Mouse (Mus musculus): ENCODE measurements around the gene Kazald1. TPM values are rescaled to one million over a fixed set of nuclear protein-coding genes. Genes with fewer than 3 reads are reported as not detected.
A peak's percentile ranks its signal among the peaks of the same experiment; 100 is the strongest.

Gene Kazald1
- total and polyA plus RNA-seq, 2 experiments, result 1.1 to 1.2 TPM

DNA sequence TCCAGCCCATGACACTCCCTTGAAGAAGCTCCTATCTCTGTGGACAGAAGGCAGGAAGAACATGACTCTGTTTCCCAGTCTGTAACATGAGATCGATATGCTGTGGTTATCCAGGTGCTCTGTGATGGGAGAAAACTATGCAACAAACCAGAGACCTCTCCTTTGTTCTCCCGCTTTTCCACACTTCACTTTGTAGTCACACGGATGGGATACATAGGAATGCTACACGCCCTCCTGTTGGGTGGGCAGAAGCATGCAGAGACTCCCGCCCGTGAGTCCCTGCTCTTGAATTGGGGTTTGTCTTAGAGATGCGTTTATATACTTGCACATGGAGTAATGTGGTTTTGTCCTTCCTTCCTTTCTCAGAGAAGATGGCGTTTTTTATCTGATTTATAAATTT is 35.6 kb downstream of the Kazald1 start:
- no peak for TF ChIP-seq POLR2A (IDR thresholded peaks at IDR 0.05; ENCODE audit: extremely low read depth, insufficient read depth, low read length)
- TF ChIP-seq CTCF (IDR thresholded peaks at IDR 0.05; ENCODE audit: low read depth, low read length), result no peak
- WGBS, result 79% methylated on average over 8 of the region's 8 CpGs

GRCm38 (mm10) chr19:45112444-45112843 is 37.4 kb downstream of the Kazald1 start:
- Histone ChIP-seq H3K27ac (replicated peaks; ENCODE audit: insufficient read depth, low read depth, low read length) (no peak overlapping the region), H3K4me3 (ENCODE audit: insufficient read depth, low read depth, low read length) (no peak overlapping the region), H3K27me3 (ENCODE audit: control insufficient read depth, insufficient read depth, low read length) (no peaks in the 10 kb centered on the region), H3K9ac (ENCODE audit: low read depth, low read length) (no peak overlapping the region), H3K4me1 (ENCODE audit: control insufficient read depth, insufficient read depth, low read length) (peaks cover 5% of the 10 kb centered on the region; the same call in 1 of the 2 replicates), H3K36me3 (ENCODE audit: control insufficient read depth, insufficient read depth, low read length) (no peaks in the 10 kb centered on the region), H3K79me2 (ENCODE audit: control insufficient read depth, insufficient read depth, low read length) (no peaks in the 10 kb centered on the region)
- WGBS, result 91% methylated on average over 6 of the region's 6 CpGs
- DNase-seq (ENCODE audit: extremely low read depth, low read depth, low spot score), result no peak
- no peak for TF ChIP-seq POLR2A (IDR thresholded peaks at IDR 0.05; ENCODE audit: extremely low read depth, insufficient read depth, low read length)
- peak; percentile 41 for TF ChIP-seq CTCF (IDR thresholded peaks at IDR 0.05; ENCODE audit: low read depth, low read length)

More for the DNA sequence above, 35.6 kb downstream of the Kazald1 start:
- peaks cover 5% of the 10 kb centered on the region; the same call in 1 of the 2 replicates for H3K4me1 ChIP-seq (ENCODE audit: control insufficient read depth, insufficient read depth, low read length)
- no peak overlapping the region for H3K9ac ChIP-seq (ENCODE audit: low read depth, low read length)
- H3K27me3 ChIP-seq (ENCODE audit: control insufficient read depth, insufficient read depth, low read length), result no peaks in the 10 kb centered on the region
- no peak overlapping the region for H3K27ac ChIP-seq (replicated peaks; ENCODE audit: insufficient read depth, low read depth, low read length)
- H3K36me3 ChIP-seq (ENCODE audit: control insufficient read depth, insufficient read depth, low read length), result no peaks in the 10 kb centered on the region
- no peak overlapping the region for H3K4me3 ChIP-seq (ENCODE audit: insufficient read depth, low read depth, low read length)
- no peaks in the 10 kb centered on the region for H3K79me2 ChIP-seq (ENCODE audit: control insufficient read depth, insufficient read depth, low read length)
- no peak for DNase-seq (ENCODE audit: extremely low read depth, low read depth, low spot score)

- Histone ChIP-seq H3K9ac (ENCODE audit: low read depth, low read length) (peak overlapping the region; percentile 46), H3K27ac (replicated peaks; ENCODE audit: insufficient read depth, low read depth, low read length) (peak overlapping the region; percentile 56), H3K36me3 (ENCODE audit: control insufficient read depth, insufficient read depth, low read length) (no peaks in the 10 kb centered on the region), H3K27me3 (ENCODE audit: control insufficient read depth, insufficient read depth, low read length) (no peaks in the 10 kb centered on the region), H3K4me1 (ENCODE audit: control insufficient read depth, insufficient read depth, low read length) (peaks cover 5% of the 10 kb centered on the region; the same call in 1 of the 2 replicates), H3K4me3 (ENCODE audit: insufficient read depth, low read depth, low read length) (no peak overlapping the region), H3K79me2 (ENCODE audit: control insufficient read depth, insufficient read depth, low read length) (no peaks in the 10 kb centered on the region)
- WGBS, result 10% methylated on average over 18 of the region's 18 CpGs
- peak; percentile 81 for DNase-seq (ENCODE audit: extremely low read depth, low read depth, low spot score)
- no peak for TF ChIP-seq POLR2A (IDR thresholded peaks at IDR 0.05; ENCODE audit: extremely low read depth, insufficient read depth, low read length)
- TF ChIP-seq CTCF (IDR thresholded peaks at IDR 0.05; ENCODE audit: low read depth, low read length), result no peak
Measured at GRCm38 (mm10) chr19:45113791-45114460, 38.9 kb downstream of the Kazald1 start.

- Histone ChIP-seq H3K36me3 (ENCODE audit: control insufficient read depth, insufficient read depth, low read length) (no peaks in the 10 kb centered on the region), H3K4me3 (ENCODE audit: insufficient read depth, low read depth, low read length) (no peak overlapping the region), H3K79me2 (ENCODE audit: control insufficient read depth, insufficient read depth, low read length) (no peaks in the 10 kb centered on the region), H3K27me3 (ENCODE audit: control insufficient read depth, insufficient read depth, low read length) (no peaks in the 10 kb centered on the region), H3K4me1 (ENCODE audit: control insufficient read depth, insufficient read depth, low read length) (peaks cover 5% of the 10 kb centered on the region; the same call in 1 of the 2 replicates), H3K27ac (replicated peaks; ENCODE audit: insufficient read depth, low read depth, low read length) (no peak overlapping the region), H3K9ac (ENCODE audit: low read depth, low read length) (no peak overlapping the region)
- no peak for TF ChIP-seq POLR2A (IDR thresholded peaks at IDR 0.05; ENCODE audit: extremely low read depth, insufficient read depth, low read length)
- no peak for TF ChIP-seq CTCF (IDR thresholded peaks at IDR 0.05; ENCODE audit: low read depth, low read length)
- WGBS, result 92% methylated on average over 2 of the region's 3 CpGs
- no peak for DNase-seq (ENCODE audit: extremely low read depth, low read depth, low spot score)
Measured at GRCm38 (mm10) chr19:45114772-45115171, 39.7 kb downstream of the Kazald1 start.

DNA sequence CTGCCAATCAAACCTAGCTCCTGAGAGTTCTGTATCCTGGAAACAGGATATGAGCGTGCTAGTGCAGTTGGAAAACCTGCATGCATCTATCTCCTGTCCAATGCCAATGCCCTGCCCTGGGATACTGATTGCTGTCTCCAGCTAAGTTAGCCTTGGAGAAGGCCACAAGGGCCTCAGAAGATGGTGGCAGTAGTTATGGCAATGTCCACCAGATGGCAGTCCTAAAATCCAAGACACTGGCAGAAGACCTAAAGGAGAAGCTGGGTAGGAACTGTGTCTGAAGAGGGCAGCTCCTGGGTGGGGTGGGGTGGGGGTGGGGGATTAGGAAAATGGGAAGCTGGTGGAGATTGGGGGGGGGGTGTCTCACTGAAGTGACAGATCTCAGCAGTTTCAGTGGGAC is 41.8 kb downstream of the Kazald1 start:
- Histone ChIP-seq H3K27me3 (ENCODE audit: control insufficient read depth, insufficient read depth, low read length) (no peaks in the 10 kb centered on the region), H3K36me3 (ENCODE audit: control insufficient read depth, insufficient read depth, low read length) (no peaks in the 10 kb centered on the region), H3K4me3 (ENCODE audit: insufficient read depth, low read depth, low read length) (no peak overlapping the region), H3K4me1 (ENCODE audit: control insufficient read depth, insufficient read depth, low read length) (peaks cover 5% of the 10 kb centered on the region; the same call in 1 of the 2 replicates), H3K9ac (ENCODE audit: low read depth, low read length) (no peak overlapping the region), H3K27ac (replicated peaks; ENCODE audit: insufficient read depth, low read depth, low read length) (no peak overlapping the region), H3K79me2 (ENCODE audit: control insufficient read depth, insufficient read depth, low read length) (no peaks in the 10 kb centered on the region)
- TF ChIP-seq POLR2A (IDR thresholded peaks at IDR 0.05; ENCODE audit: extremely low read depth, insufficient read depth, low read length), result no peak
- peak; percentile 44; the same call in 1 of the 2 replicates for TF ChIP-seq CTCF (IDR thresholded peaks at IDR 0.05; ENCODE audit: low read depth, low read length)
- DNase-seq (ENCODE audit: extremely low read depth, low read depth, low spot score), result peak; percentile 30
- WGBS, result 76% methylated on average over 1 of the region's 1 CpGs

Other genes with a start within 250 kb of the Kazald1 start
- 15.1 and 19.3 TPM in 2 replicates for gene Slf2, start 144.1 kb upstream of the Kazald1 start, total RNA-seq (2014; rRNA removed)
- 4.9 and 7.9 TPM in 2 replicates for gene Slf2, start 144.1 kb upstream of the Kazald1 start, polyA plus RNA-seq (2012; rRNA removed)
- gene Sema4g, start 86.1 kb upstream of the Kazald1 start, total RNA-seq (2014; rRNA removed), result 58.5 and 79.0 TPM in 2 replicates
- 413 and 566 TPM in 2 replicates for gene Sema4g, start 86.1 kb upstream of the Kazald1 start, polyA plus RNA-seq (2012; rRNA removed)
- 7.8 and 9.3 TPM in 2 replicates for gene Twnk, start 69.6 kb upstream of the Kazald1 start, total RNA-seq (2014; rRNA removed)
- 11.8 and 11.9 TPM in 2 replicates for gene Twnk, start 69.6 kb upstream of the Kazald1 start, polyA plus RNA-seq (2012; rRNA removed)
- 26.6 and 32.3 TPM in 2 replicates for gene Mrpl43, start 68.8 kb upstream of the Kazald1 start, total RNA-seq (2014; rRNA removed)
- gene Mrpl43, start 68.8 kb upstream of the Kazald1 start, polyA plus RNA-seq (2012; rRNA removed), result 76.2 and 80.0 TPM in 2 replicates
- gene Lzts2, start 60.8 kb upstream of the Kazald1 start, total RNA-seq (2014; rRNA removed), result 3.4 and 4.6 TPM in 2 replicates
- gene Lzts2, start 60.8 kb upstream of the Kazald1 start, polyA plus RNA-seq (2012; rRNA removed), result 14.2 and 14.3 TPM in 2 replicates
- not detected in 2 replicates for gene Pdzd7, start 29.5 kb upstream of the Kazald1 start, total RNA-seq (2014; rRNA removed)
- gene Pdzd7, start 29.5 kb upstream of the Kazald1 start, polyA plus RNA-seq (2012; rRNA removed), result 0.06 TPM in 1 of 2 replicates, not detected in the other
- 0.65 and 0.94 TPM in 2 replicates for gene Sfxn3, start 27.7 kb upstream of the Kazald1 start, total RNA-seq (2014; rRNA removed)
- 0.76 and 1.5 TPM in 2 replicates for gene Sfxn3, start 27.7 kb upstream of the Kazald1 start, polyA plus RNA-seq (2012; rRNA removed)
- gene Tlx1, start 75.4 kb downstream of the Kazald1 start, total RNA-seq (2014; rRNA removed), result not detected in 2 replicates
- gene Tlx1, start 75.4 kb downstream of the Kazald1 start, polyA plus RNA-seq (2012; rRNA removed), result 0.05 TPM in 1 of 2 replicates, not detected in the other
- under 0.01 TPM in 1 of 2 replicates, not detected in the other for gene Lbx1, start 160.6 kb downstream of the Kazald1 start, total RNA-seq (2014; rRNA removed)
- not detected in 2 replicates for gene Lbx1, start 160.6 kb downstream of the Kazald1 start, polyA plus RNA-seq (2012; rRNA removed)

Measured in liver, adult 2 months (tissue).